Mouse (Mus musculus): ENCODE results near the gene Slc6a1.
"Not testable (repeated sequence)": the region's sequence is repeated elsewhere in the genome, so short reads cannot be mapped to it uniquely, and the experiment has no call there.

The Slc6a1 gene

DNA sequence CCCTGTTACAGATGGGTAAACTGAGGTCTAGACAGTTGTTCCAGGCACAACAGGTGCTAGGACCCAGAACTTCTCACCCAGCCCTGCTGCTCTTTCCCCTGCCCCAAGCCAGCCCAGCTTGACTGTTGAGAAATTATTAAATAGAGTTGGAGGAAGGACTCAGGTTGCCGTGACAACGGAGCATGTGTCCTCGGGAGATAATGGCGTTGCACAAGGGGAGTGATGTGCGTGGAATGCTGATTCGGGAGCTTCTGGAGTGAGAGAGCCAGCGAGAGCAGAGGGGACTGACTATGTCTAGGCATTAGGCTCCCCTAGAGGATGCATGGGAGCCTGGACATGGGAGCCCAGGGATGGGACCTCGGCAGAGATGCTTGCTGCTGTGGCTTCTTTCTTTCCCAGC, 7.7 kb downstream of the Slc6a1 start:
- peak; percentile 34 to 55 for DNase-seq

DNA sequence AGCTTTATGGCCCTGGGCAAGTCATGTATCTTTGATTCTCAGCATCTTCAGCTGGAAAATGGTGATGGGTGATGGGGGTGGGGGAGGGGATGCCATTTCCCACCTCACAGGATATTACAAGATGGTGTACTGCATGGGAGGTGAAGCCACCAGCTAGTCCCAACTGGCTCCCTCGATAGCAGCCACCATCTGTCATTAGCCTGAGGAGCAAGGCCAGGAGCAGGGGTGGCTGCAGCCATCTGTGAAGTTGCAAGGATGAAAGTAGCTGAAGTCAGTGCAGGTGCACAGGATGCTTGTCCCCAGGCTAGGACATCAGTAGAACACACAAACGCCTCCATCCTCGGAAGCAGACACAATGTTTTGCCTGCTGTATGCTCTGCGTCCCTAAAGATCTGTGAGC, 8.5 kb downstream of the Slc6a1 start:
- DNase-seq, result peak; percentile 27 to 37

DNA sequence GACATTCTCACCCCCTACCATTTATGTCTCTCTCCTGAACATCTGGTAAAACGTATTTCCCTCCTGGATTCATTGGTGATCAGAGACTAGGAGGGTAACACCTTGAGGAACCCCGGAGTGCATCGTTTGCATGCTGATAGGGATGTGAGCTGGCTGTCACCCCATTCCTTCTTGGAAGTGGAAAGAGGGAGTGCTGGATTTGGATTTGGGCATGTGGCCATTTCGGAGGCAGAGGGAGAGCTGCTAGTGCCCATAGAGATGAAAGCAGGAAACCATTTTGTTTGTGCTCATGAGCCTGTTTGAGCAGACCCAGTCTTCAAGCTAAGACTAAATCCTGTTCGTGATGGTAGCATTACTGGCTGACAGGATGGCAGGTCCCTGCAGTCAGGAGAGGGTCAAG, 9.0 kb downstream of the Slc6a1 start:
- DNase-seq, result no peak

DNA sequence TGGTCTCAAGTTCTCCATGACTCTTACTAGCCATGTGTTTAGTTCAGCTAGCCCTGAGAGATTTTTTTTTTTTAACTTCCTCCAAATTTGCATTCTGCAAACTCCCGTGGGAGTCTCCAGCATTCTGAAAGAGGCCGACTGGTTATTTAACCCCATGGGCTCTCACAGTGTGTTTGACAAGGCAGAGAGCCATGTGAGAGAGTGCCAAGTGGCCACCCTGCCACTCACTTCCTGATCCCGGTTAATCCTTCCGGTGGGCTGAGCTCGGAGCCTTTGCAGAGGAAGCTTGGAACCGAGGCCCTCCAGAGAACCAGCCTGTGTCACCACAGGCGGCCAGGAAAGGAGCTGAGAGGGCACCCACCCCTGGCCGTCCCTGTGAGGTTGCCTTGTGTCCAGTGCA, 11.1 kb downstream of the Slc6a1 start:
- no peak for DNase-seq

DNA sequence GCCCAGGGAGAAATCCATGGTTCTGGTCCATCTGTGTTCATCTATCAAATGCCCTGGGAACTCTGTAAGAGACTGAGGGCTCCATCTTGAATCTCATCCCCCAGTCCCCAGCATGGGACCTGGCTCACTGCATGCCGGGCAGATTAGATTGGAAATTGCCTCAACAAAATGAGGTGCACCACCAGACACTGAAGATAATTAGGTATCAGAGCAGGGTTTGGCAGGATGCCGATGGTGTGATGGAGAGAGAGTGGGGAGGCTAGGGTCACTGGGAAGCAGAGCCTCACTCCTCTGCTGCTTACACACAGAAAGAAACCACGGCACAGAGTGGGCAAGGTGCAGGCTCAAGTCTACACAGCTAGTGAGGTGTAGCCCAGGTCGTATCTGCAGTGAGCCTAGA, 12.7 kb downstream of the Slc6a1 start:
- no peak for DNase-seq

DNA sequence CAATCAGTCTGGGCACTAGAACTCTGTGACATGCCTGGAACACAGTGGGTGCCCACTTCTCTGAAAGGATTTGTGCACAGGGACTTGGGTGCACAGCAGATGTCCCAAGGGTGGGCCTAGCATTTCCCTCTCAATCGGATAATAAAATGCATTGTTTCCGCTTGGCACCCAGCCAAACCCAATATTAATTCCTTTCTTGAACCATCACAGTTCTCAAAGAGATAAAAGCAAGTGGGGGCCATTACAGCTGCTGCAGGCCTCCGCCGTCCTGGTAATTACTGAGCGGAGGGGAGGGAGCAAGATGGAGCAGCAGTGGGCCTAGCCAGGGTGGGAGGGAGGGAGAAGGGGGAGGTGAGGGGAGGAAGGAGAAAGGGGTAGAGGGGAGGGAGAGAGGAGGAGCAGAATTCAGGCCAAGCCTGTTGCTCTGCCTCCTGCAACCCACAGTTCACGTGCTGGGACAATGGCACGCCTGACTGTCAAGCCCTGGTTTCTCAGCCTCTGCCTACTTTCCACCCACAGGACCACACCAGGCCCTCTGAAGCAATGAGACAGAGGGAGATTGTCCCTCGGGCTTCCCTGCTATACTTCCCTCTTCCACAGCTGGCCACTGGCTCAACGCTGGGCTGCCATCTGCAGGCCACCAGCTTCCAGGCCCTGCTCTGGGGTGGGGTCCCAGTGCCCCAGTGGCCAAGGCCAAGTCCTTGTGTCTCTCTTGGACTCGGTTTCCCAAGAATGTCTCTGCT, 15.0 kb downstream of the Slc6a1 start:
- DNase-seq, result no peak

DNA sequence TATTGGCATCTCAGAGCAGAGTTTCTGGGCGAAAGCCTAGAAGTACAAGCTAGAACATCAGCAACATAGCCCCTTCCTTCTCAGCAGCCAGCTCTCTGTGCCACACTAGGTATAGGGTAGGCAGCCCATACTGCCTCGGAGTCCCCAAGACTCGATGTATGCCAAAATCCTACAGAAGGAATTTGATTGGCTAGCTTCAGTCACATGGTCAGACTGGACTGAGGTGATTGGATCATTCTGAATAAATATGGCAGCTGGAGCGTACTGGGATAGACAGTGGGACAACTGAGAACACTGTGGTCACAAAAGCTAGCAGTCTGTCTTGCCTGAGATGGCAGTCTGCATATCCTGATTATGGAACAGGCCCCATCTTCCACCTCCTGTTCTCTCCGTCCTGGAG, 17.3 kb downstream of the Slc6a1 start:
- DNase-seq, result no peak

DNA sequence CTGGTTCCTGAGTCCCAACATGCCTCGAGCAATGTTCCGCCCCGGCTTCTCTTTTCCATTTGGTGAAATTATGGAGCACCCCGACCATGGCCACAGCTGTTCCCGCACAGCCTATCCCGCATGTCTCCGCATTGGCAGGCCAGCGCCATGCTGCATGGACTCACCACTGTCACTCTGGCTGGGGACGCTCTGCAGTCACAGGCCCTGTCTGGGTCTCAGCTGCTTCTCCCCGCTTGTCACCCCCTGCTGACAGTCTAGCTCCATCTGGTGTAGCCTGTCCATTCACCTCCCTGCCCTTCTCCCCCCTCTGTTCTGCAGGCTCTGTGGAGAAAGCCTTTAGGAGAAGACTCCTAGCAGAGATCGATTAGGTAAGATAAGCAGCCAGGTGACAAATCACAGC, 18.3 kb downstream of the Slc6a1 start:
- DNase-seq, result no peak

DNA sequence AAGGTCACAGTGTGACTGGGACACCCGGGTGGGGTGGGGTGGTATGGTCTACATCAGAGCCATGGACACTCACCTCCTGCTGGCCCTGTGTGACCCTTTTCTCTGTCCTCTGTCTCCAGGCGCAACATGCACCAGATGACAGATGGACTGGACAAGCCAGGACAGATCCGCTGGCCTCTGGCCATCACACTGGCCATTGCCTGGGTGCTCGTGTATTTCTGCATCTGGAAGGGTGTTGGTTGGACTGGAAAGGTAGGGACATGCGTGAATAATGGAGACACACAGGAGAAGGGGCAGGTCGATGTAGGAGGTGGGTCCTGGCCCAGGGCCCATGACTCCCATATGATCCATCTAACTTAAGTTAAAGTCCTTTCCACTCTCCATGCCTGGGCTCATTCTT, 22.2 kb downstream of the Slc6a1 start:
- no peak for DNase-seq

DNA sequence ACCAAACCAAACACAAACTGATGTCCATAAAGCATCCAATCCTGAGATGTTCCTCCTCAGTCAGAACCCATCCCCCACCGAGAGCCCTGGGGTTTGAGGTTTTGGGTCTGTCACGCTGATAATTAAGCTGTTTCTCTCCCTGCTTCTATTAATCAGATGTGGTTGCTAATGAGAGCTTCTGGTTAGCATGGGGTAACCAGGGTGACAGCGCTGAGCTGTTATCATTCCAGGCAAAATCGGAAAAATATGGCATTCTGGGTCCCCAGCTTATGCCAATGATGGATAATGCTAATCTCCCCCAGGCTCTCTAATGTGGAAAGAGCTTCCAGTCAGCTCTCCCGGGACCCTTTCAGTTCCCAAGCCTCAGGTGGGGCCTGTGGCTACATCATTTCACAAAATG, 38.1 kb downstream of the Slc6a1 start:
- DNase-seq, result no peak

DNA sequence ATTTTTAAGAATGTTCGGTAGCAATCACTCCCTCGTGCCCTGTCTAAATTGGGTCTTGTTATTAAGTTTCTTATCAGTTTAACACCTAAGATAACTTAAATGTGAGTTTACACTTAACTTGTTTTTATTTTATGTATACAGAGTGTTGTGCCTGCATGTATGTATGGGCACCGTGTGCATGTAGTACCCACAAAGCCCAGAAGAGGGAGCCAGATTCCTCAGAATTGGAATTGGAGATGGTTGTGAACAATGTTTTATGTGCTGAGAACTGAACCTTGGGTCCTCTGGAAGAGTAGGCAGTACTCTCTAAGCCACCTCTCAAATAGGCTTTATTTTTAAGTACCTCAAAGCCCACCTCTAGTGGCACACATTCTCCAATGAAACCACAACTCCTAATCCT, 38.7 kb downstream of the Slc6a1 start:
- no peak for DNase-seq

DNA sequence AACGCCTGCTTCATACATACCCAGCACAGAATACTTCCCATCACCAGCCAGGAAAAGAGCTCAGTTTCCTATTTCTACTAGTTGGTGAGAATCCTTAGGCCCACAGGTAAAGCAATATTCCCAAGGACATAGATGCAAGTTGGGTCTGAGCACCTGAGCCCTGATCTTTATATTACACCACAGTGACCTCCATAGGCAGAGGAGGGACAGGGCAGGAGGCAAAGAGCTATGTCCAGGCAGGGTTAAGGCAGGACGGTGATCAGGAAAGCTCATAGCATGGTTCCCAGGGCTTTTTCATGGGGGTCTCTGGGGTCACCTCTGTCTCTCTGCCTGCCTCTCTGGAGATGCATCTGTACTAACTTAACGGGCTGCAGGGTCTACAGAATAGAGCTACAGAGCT, 40.5 kb downstream of the Slc6a1 start:
- DNase-seq, result no peak

DNA sequence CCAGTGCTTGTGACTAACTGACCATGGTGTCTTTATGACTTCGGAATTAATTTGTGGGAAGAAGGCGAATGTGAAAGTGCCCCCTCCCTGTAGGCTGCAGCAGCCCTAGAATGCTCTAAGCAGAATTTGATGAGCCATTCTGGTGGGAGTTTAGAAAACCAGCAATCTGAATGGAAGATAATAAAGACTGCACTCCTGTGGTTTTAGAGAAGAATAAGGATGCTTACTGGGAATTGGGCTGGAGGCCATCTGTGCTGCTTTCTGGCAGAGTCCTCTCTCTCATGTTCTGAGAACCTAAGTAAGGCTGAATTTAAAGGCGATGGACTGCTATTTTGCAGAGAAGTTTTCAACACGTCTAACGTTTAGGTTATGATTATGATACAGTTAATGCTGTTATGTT, 42.4 kb downstream of the Slc6a1 start:
- DNase-seq, result no peak

DNA sequence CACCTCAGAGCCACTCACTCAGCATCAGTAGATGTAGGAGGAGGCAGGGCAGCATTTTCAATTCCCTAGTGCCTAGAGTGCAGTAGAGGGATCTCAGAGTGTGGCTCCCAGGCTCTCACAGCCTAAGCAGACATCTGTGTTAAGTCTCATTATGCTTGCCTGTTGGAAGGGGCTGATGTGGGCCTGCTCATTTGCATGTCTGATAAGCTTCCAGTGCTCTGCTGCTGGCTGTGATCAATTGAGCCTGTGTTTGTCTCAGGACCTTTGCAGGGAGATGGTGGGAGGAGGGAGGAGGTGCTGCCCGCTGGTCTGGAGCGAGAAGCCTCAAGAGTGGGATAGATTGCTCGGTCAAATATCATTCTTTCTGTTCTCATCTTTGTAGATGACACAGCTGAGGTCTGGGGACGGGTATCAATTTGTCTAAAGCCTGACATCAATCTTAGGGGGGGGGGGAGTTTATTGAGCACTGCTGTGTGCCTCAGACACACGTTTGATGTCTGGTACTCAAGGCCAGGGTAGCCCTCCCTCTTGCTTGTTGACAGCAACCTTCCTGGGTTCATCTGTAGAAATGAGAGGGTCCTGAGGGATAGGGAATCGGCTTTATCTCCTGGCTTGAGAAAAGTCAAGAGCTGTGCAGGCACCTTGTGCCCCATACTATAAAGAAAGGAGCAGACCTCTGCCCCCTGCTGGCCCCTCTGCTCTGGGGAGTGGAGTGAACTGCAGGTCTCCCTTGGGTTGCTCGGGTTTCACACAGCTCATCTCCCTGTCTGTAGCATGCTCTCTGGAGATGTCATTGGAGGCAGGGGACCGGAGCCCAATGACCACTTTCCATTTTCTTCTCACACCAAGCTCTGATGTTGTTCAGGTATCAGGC, 47.4 kb downstream of the Slc6a1 start:
- DNase-seq, result no peak

DNA sequence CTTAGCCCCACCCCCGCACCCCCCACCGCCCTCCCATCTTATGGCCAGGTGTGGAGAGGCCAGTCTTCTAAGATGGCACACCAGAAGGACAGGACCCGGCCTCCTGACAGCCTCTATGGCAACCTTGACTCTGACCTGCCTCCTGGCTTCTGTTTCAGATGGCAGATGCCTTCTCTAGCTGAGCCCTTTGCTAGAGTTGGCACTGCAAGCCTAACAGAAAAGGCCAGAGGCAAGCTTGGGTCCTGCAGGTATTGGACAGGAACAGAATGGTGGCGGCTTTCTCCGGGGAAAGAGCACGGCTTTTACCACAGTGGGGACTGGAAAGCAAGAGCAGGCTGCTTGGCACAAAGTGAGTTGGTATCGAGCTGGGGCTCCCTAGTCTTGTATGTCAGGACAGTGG, 49.5 kb downstream of the Slc6a1 start:
- DNase-seq, result peak in 1 of 2 experiments; percentile 8

DNA sequence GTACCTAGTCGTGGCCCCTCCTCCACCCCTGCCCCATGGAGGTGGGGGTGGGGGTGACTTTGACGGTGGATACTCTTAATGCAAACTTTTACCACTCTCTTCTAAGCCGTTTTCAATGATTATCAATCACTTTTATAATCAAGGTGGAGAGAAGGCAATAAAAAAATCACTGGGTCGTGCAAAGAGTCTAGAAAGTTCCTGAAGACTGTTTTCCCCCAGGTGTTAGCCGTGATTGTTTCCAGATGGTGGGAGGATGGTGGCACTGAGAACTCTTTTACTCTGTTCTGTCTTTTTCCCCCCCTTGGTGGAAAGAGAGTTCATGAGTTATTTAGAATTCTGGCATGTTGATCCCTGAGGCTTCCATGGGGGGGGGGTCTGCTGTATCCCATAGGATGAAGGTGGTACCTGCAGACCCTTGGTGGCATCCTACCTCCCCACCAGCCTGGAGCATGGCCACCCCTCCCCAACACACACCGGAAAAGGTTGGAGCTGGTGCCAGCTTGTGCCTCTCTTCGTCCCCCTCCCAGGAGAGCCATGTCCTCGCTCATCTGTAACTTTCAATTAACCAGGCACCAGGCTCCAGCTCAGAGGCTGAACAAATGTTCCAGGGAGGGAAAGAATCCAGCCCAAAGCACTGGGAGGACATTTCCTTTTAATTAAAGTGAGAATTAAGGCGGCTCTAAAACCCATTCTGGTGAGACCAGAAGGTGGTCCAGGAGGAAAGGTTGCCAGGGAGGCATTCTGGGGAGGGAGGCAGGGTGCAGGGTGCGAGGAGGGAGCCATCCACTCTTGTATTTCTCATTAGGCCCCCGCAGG, 53.9 kb downstream of the Slc6a1 start:
- DNase-seq, result no peak

DNA sequence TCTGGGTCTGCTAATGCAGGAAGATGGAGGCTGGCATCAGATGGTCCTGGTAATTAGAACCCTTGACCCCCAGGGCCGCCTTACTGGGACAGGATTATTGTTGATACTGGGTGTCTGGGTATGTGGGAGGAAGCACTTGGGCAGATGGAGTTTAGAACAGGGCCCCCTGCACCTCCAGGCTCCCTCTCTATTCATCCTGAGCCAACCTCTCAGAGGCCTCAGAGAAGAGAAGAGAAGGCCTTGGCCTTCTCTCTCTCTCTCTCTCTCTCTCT, 54.4 kb downstream of the Slc6a1 start:
- no peak for DNase-seq

DNA sequence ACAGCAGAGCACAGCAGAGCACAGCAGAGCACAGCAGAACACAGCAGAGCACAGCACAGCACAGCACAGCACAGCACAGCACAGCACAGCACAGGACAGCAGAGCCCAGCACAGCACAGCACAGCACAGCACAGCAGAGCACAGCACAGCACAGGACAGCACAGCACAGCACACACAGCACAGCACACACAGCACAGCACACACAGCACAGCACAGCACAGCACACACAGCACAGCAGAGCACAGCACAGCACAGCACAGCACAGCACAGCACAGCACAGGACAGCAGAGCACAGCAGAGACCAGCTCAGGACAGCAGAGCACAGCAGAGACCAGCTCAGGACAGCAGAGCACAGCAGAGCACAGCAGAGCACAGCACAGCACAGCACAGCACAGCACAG, 58.9 kb downstream of the Slc6a1 start:
- DNase-seq, result not testable (repeated sequence)

DNA sequence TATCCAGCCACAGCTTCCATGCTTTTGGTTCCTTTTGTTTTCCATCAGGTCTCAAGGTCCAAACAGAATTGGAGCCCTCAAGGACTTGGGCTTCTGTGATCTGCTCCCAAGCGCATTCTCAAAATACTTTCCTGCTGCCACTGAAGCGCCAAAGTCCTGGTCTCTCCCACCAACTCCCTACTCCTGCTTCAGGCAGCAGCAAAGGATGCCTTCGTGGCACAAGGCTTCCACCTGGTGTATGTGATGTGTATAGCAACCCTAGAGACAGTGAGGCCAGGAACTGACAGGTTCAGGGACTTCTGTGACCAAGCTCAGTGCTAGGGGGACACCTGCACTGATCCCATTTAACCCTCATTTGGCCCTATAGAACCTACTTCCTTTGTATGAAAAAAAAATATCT, 61.3 kb downstream of the Slc6a1 start:
- DNase-seq, result peak; percentile 51 to 57

DNA sequence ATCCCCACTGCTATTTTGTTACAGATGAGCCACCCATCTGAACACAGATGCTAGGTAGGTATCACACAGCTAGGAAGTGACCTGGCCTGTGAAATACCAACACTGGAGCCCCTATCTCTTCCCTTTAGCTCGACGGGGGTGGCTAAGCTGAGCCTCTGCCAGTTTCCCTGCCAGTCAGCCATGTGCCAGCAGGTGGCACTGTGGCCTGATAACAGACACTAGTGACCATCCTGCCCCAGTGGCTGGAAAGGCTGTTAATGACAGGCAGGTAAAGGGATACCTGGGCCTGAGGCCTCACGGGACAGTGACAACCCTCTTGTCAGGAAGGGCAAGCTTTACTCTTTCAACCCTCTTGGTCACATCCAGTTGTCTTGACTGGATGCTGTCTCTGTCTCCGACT, 62.7 kb downstream of the Slc6a1 start:
- peak; percentile 53 to 61 for DNase-seq

DNA sequence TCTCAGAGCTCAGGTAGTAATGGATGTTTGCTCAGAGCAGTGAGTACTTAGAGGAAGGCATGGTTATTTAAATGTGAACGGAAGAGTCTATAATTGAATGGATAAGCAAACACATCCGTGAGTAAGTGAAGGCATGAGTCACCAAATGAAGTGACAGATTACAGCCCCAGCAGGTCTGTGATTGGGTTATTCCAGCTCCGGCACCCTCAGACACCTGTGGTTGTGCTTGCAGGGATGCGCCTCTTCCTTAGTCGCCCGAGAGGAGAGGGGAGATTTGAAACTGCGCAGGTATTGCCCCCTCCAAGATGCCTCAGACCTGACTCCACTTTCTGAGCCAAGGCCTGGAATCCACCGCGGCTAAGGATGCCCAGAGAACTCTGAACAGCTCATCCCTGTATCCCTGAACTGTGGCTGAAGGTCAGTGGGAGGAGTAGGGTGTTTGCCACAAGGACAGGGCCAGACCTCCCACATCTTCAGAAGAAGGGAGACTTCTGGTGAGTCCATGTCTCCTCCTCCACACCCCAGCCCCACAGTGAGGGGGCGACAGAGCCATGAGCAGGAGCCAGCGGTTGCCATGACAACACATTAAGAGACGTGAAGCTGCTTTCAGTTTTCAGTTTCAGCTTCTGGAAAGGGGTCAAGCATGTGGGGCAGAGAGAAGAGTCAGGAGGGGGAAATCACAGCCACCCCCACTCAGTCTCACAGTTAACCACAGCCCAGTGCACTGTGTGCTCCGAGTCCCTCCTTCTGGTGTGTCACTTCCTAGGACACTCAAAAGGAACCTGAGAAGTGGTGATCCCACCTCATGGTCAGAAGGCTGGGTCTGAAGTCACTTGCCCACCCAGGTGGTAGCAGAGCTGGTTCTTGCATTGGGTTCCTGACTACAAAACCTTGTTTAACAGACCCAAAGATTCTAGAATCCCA, 65.7 kb downstream of the Slc6a1 start:
- DNase-seq, result no peak

DNA sequence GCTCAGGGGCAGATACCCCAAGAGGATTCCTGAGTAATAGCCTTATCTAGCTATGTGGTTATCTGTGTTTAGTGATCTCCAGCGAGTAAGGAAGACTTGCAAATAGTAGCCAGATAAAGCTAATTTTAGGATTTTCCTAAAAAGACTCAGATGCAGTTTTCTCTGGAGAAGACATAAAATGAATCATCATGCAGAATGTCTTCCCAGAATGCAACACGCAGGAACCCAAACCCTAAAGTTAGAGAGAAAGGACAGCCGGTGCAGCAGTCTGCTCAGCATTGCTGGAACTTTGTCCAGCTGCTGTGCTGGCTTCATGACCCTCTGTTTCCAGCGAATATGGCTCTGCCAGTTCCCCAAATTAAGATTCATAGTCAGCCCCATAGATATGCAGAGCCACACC, 72.2 kb downstream of the Slc6a1 start:
- DNase-seq, result no peak

DNA sequence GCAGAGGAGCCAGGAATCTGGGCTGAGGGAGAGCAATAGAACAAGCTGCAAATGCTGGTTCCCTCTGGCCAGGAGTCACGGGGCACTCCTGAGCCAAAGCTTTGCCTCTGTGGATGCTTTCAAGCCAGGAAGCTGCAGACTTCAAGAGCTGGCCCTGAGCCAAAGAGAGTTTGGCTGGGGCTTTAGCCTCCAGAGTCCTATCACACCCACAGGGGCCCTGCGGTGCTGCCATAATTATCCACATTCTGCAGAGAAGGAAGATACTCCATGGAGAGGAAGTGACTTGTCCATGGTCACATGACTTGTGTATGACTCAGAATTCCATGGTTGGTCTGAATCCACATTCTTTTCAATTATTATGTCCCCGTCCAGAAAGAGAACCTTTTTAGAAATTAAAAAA, 75.7 kb downstream of the Slc6a1 start:
- DNase-seq, result peak in 1 of 2 experiments; percentile 6
